Mouse (Mus musculus) bone marrow, adult 2 months (tissue): ENCODE measurements around the gene Gpc6.

Source experiments
- CTCF ChIP-seq: fragments of 200-500 bp; IDR thresholded peaks from 2 replicates; pipeline ENCODE4 v1.5.1; 2011; ENCODE audit warnings: low read length, control low read depth; ENCODE audit not compliant: control insufficient read depth, insufficient read depth
- POLR2A ChIP-seq: fragments of 200-500 bp; IDR thresholded peaks from 2 replicates; pipeline ENCODE4 v1.6.1; 2011; ENCODE audit warnings: low read depth, mild to moderate bottlenecking, control low read depth, low read length, borderline replicate concordance; ENCODE audit not compliant: control insufficient read depth

- TF ChIP-seq POLR2A (no peak), CTCF (no peak)
Measured at GRCm38 (mm10) chr14:117332256-117332655, 407.1 kb downstream of the Gpc6 start.
